Mouse (Mus musculus): ENCODE data around the gene Ackr3.

Ackr3 gene

DNA sequence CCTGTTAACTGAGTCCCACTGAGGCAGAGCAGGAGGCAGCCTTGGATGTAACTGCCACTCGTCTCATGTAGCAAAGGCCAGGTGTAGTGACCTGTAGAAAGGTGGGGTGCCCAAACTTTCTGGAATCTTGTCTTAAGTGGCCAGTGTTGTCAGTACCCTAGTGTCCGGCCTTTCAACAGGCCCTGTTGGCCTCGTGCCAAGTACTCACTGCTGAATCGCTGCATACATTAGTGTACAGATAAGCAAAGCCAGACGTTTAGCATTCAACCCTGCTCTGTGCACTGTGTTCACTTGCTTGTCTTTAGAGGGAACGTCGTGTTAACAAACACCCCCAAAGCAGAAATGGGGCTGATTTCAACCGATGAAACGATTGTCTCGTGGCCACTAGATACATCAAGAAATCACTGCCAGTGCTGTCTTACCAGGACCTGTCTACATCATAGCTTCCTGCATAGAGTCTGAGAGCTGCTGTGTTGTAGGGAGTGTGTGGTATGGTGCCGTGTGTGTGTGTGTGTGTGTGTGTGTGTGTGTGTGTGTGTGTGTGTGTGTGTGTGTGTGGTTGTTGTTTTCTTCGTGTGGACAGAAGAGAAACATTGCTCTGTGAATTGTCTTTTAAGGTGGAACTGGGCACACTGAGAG lies 24.0 kb downstream of the Ackr3 start:
- DNase-seq (ENCODE audit: low read depth, low spot score), result no peak

DNA sequence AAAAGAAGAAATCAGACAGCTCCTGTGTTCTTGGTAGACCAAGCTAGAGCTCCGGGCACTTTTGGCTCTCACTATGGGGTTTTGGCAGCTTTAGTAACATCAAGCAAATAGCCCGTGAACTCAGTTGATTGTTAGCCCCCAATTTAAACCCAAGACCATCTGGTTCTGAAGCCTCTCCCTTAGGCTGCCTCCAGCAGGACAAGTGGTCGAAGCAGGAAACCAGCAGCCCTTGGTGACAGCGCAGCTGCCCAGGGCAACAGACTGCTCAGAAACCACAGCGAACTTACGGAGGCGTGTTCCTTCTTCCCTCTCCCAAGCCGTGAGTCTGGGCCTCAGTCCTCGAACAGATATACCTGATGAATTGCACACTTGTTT lies 24.5 kb downstream of the Ackr3 start:
- no peak for DNase-seq (ENCODE audit: low read depth, low spot score)

DNA sequence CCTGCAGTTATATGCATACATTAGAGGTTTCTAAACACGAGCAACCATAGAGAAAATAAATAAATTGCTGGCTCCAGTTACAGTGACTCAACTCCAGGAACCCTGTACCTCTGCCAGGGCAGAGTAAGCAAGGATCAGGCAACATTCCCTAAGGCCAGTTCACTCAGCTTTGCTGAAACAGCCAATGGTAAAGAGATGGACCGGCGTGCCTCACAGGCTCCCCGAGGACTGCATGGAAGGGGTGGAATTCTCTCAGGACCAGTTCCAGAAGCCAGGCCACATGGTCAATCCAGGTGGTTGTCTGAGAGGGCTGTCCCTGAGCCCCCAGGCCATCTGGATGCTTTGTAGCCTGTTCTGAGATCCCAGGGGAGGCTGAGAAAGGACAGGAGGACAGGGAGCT lies 26.8 kb downstream of the Ackr3 start:
- DNase-seq (ENCODE audit: low read depth, low spot score), result no peak

- DNase-seq (ENCODE audit: low read depth, low spot score), result no peak
These were observed 28.1 kb downstream of the Ackr3 start for GRCm38 (mm10) chr1:90231591-90232490.

DNA sequence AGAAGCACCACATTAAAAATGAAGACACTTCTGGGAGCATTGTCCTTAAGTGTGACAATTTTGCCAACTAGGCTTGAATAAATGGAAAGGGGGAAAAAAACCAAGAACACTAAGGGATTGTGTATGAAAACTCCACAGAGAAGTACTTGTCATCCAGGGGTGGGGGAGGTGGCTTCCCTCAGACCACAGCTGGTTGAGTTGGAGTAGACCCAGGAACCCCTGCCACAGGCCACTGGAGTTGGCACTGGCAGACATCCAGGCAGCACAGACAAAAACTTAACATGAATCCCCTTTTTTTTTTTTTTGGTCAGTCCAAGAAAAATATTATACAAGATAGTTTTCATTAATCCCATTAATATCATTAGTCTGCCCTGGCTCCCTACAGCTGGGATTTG lies 28.7 kb downstream of the Ackr3 start:
- DNase-seq (ENCODE audit: low read depth, low spot score), result no peak

GRCm38 (mm10) chr1:90234620-90235054 lies 30.9 kb downstream of the Ackr3 start:
- DNase-seq (ENCODE audit: low read depth, low spot score), result no peak

- no peak for DNase-seq (ENCODE audit: low read depth, low spot score)
These were observed 32.9 kb downstream of the Ackr3 start for GRCm38 (mm10) chr1:90236640-90237039.

GRCm38 (mm10) chr1:90238095-90238888 lies 34.5 kb downstream of the Ackr3 start:
- DNase-seq (ENCODE audit: low read depth, low spot score), result no peak

- DNase-seq (ENCODE audit: low read depth, low spot score), result no peak
These were observed 35.8 kb downstream of the Ackr3 start for GRCm38 (mm10) chr1:90239336-90240225.

- no peak for DNase-seq (ENCODE audit: low read depth, low spot score)
These were observed 36.5 kb downstream of the Ackr3 start for GRCm38 (mm10) chr1:90240287-90240686.

- no peak for DNase-seq (ENCODE audit: low read depth, low spot score)
These were observed 38.7 kb downstream of the Ackr3 start for GRCm38 (mm10) chr1:90242444-90242989.

GRCm38 (mm10) chr1:90244537-90244936 lies 40.8 kb downstream of the Ackr3 start:
- no peak for DNase-seq (ENCODE audit: low read depth, low spot score)

DNA sequence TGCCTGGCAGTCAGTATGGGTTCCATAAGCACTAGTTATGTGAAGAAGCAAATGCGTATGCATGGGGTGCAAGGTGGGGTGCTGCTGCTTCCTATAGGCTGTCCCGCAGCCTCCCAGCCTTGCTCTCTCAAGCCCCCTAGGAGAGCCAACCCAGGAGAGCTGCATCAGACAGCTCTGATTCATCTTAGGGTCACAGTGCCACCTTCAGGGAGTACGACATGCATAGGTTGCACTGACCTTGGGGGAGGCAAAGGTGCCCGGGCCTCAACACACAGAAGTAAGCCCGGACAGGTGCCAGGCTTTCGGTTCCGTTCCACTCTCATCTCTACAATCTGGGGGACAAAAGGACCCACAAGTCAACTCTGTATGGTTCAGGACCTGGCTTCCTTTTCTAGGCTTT lies 41.8 kb downstream of the Ackr3 start:
- no peak for DNase-seq (ENCODE audit: low read depth, low spot score)

- no peak for DNase-seq (ENCODE audit: low read depth, low spot score)
These were observed 42.3 kb downstream of the Ackr3 start for GRCm38 (mm10) chr1:90246035-90246434.

- DNase-seq (ENCODE audit: low read depth, low spot score), result no peak
These were observed 43.0 kb downstream of the Ackr3 start for GRCm38 (mm10) chr1:90246800-90247199.

- no peak for DNase-seq (ENCODE audit: low read depth, low spot score)
These were observed 43.5 kb downstream of the Ackr3 start for GRCm38 (mm10) chr1:90247234-90247633.

DNA sequence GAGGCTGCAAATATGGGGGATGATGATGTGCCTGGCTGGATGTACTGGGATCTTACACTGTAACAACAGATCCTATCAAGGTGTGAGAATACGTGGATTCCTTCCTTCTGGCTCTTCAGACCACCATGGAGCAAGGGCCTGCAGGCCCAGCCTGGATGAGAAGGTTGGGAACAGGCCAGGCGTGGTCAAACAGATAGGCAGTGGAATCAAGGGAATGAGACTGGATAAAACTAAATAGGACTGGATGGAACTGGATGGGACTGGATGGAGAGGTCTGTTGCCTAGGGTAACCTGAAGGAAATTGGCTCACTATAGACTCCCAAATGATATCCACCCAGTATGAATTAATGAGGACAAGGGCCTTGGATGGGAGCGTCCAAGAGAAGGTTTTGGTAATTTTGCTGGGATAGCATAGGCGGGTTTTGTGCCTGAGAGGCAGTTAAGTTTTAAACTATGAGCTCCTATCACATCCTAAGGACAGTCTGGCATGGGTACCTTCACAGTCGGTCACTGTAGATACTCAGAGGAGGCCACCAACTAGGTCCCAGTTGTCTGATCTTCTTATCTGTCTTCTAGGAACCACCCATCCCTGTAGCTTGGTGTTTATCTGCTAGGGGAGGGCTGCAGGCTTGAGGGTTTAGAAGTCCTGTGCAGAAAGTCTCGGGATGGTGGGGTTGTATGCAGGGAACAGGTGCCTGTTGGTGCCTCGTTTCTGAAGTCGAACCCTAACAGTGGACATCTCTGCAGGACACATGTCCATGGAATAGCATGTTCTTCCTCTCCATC lies 44.2 kb downstream of the Ackr3 start:
- DNase-seq (ENCODE audit: low read depth, low spot score), result no peak

DNA sequence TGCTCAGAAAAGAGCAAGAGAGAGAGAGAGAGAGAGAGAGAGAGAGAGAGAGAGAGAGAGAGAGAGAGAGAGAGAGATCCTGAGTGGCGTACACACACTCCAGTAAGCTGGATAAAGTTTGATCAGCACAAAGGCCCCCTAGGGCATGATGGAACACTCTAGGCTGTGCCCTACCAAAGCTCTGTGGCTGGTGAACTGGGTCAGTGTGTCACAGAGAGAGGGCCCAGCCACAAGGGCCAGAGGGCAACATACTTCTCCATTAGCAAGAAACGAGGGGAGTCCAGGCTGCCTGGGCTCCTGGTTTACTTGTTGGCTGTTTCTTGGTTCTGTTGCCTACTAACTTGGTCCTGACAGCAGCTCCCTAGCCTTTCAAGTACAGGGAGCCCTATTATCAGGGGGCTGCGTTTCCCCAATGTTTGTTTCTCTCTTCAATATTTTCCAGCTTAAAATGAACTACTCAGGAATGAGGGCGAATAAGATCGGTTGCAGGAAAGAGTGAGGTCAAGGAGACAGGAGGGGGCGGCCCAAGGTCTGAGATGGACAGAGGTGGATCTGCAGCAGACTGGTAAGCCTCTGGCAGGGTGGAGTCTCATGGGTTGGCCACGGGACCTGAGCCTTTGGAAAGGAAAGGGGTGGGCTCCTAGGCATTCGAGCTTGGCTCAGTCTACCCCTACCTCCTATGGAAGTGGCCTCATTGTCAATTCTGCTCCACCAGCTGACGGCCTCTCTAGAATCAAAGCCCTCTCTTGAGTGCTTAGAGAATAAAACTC lies 45.4 kb downstream of the Ackr3 start:
- DNase-seq (ENCODE audit: low read depth, low spot score), result no peak

GRCm38 (mm10) chr1:90250419-90250818 lies 46.6 kb downstream of the Ackr3 start:
- DNase-seq (ENCODE audit: low read depth, low spot score), result no peak
